Mouse (Mus musculus): Measurements from ENCODE around the gene Fmo5. TPM values are rescaled to one million over a fixed set of nuclear protein-coding genes. Genes with fewer than 3 reads are reported as not detected.

The Fmo5 gene
- total RNA-seq, 2 experiments from 2014 or later = 7.1 to 14.2 TPM

DNA sequence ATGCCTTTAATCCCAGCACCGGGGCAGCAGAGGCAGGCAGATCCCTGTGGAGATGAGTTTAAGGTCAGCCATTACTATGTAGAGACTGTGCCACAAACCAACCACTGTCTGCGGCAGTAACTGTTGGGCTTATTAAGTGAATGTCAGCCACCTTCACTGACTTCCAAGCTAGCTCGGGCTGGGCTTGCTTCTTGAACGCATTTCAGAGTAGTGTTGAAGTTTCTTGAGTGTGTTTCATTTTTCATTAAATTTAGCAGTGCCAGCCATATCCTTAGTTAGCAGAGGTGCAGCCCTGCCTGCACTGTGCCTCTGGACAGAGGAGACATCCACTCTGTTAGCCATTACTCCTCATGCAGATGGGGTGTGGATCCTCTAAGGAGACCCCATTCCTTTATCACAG lies 2.1 kb downstream of the Fmo5 start:
- DNase-seq (ENCODE audit: low spot score in 2 of 2) = no peak

DNA sequence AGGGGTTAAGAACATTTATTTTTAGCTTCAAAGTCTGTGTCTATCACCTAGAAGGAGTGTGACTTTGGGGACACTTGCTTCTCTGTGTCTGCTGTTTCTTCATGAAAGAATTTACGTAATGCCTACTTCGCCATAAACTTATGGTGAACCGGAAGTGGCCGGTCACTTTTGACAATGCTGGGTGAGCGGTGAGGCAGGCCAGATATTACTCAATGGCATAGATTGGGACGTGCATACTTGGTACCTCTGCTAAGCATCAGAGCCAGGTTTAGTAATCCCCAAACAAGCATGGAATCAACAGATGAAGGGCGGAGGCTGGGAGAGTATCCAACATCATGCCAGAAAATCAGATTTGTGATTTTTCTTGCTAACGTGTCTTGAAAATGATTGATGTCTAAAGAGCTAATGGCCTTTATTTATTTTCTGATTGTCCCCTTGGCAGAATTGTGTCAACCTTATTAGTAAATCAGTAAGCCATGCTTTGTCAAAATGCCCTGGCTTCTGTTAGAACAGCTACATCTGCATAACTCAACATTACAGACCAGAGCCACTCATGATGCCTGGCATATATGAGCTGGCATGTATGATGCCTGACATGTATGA lies 2.8 kb downstream of the Fmo5 start:
- DNase-seq (ENCODE audit: low spot score in 2 of 2) = no peak

DNA sequence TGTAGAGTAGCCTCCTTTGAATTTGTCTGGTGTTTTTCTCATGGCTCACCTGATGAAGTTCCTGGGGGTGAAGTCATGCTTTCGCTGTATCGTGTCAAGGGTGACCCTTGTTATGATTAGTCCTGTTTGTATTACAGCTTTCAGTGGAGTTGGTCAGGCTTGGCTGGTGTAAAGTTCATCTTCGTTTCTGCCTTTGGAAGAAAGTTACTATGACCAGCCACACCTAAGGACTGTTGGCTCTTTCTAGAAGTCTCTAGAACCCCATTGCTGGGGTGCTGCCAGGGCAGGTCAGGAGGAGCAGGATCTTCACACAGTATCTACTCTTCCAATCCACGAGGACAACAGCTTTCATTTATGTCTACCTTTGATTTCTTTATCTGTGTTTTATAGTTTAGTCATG lies 4.9 kb downstream of the Fmo5 start:
- no peak for DNase-seq (ENCODE audit: low spot score in 2 of 2)

DNA sequence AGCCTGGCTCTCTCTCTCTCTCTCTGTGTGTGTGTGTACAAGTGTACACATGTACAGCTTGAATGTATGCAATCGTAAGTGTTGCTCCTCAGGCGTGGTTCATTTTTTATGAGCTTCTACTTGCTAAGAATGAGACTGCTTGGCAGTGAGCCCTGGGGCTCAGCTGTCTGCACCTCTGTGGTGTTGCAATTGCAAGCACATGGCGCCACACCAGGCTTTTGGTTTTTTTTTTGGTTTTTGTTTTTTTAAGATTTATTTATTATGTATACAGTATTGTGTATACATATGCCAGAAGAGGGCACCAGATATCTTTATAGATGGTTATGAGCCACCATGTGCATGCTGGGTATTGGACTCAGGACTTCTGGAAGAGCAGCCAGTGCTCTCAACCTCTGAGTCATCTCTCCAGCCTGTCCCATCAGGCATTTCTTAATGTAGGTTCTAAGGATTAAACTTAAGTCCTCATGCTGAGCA lies 5.7 kb downstream of the Fmo5 start:
- no peak for DNase-seq (ENCODE audit: low spot score in 2 of 2)

DNA sequence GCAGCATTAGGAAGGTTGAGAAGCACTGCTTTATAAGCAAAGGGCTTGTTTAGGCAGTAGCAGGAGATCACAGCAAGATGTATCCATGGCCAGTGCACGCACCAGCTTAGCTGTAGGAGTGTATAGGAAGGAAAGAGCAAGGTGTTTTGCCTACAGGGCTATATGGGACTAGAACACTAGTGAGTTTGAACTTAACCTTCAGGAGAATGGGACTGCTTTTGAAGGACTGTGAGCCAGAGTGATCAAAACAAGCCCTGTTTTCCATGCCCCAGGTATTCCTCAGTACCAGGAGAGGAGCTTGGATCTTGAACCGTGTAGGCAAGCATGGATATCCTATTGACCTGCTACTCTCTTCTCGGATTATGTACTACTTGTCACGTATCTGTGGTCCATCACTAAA lies 12.8 kb downstream of the Fmo5 start:
- no peak for DNase-seq (ENCODE audit: low spot score in 2 of 2)

DNA sequence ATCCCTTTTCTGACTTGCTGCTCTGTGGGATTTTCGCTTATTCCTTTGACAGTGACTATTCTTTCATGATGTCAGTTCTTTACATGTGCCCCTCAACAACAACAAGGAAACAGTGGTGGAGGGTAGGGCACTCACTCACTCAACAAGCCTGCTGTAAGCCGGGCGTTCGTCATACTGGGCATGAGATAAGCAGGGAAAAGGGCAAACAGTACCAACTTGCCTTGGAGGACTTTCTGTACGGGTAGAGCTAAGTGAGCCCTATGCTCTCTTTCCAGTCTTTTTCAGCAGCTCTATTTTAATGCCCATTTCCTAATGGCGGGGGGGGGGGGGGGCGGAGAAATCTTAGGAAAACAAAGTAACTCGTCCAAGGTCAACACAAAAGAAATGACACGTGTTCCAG lies 13.4 kb downstream of the Fmo5 start:
- no peak for DNase-seq (ENCODE audit: low spot score in 2 of 2)

DNA sequence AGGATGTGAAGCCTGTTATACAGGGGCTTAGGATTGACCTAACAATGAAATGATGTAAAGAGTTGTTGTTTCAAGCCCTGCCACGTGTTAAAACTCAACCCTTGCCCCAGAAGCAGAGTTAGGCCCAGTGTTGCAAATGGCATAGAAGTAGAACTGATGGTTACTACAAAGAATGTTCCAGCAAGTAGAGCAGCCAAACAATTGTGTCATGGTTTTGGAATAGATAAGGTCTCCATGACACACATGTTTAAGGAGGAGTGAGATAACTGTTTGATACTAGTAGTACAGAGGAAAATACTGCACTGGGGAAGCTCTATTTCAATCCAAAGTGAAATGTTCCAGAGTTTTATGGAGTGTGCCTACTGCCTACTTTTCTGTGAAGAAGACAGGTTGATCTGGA lies 19.9 kb downstream of the Fmo5 start:
- DNase-seq (ENCODE audit: low spot score in 2 of 2) = no peak

DNA sequence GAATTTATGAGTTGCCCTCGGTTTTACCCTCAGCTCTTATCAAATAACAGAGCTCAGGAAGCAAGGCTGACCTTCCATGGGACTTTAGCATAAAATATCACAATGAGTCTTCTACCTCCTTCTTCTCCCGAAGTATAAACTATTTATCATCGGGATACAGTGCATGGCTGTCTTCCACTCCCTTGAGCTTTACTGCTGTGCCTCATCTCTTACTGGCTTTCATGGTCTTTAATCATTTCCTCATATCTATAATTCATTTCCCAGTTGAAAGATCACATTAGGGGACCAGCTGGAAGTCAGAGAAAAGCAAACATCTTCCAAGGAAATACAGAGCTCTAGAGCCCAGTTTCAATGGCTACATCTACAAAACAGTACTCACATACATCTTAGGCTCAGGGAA lies 20.4 kb downstream of the Fmo5 start:
- no peak for DNase-seq (ENCODE audit: low spot score in 2 of 2)

DNA sequence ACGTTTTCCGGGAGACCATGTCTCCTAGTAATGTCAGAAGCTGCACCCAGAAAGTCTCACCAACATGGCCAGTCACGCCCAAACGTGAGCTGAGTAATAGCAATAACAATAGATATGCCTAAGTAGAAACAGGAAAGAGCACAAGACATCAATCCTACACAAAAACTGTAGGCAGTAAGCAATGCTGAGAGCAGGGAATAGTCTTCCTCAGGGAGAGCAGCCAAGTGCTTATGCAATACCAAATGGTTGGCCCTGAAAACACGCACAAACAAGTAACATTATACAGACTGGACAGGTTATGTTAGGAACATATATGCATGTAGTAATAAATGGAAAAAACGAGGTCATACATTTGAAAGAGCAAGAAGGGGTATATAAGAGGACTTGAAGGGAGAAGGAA lies 20.9 kb downstream of the Fmo5 start:
- DNase-seq (ENCODE audit: low spot score in 2 of 2) = no peak

DNA sequence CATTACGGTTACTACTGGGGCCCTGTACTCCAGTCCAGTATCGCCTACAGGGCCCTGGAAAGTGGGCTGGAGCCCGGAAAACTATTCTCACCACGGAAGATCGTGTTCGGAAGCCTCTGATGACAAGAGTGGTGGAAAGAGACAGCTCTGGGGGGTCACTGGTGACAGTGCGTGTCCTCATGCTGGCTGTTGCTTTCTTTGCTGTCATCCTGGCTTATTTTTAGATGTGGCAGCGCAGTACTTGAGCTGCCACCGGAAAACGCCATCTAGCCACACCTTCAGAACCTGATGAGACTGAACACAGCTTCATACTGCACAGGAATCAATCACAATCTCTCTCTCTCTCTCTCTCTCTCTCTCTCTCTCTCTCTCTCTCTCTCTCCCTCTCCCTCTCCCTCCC lies 23.0 kb downstream of the Fmo5 start:
- DNase-seq (ENCODE audit: low spot score in 2 of 2) = no peak

DNA sequence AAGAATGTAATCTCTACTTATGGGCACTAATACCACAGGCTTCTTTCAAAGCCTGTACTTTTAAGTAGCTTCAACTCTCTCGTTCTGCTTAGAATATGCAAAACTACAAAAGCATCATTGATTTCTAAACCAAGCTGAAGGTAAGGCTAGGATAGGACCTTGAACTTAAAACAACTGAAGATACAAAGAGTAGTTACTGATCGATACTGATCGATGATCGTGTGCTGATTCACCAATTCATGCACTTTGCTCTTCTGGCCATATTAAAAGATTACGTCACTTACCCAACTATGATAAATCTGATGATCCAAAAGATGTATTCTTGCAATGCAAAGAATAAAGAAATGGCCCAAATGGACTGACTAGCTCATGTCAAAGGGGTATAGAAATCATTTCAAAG lies 25.2 kb downstream of the Fmo5 start:
- DNase-seq (ENCODE audit: low spot score in 2 of 2) = no peak

DNA sequence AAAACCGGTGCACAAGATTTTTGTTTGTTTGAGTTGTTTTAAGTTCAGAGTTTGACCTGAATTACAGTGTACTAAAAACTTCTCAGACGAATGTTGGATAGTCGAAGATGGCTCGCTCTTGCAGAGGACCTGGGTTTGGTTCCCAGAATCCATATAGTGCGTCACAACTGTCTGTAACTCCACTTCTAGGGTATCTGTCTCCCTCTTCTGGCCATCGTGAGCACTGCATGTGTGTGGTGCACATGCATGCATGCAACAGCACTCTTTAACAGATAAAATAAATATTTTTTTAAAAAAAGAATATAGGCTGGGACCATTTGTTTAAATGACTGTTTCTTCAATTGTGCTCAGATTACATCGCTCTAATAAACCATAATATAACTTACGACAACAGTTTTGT lies 26.3 kb downstream of the Fmo5 start:
- DNase-seq (ENCODE audit: low spot score in 2 of 2) = no peak

DNA sequence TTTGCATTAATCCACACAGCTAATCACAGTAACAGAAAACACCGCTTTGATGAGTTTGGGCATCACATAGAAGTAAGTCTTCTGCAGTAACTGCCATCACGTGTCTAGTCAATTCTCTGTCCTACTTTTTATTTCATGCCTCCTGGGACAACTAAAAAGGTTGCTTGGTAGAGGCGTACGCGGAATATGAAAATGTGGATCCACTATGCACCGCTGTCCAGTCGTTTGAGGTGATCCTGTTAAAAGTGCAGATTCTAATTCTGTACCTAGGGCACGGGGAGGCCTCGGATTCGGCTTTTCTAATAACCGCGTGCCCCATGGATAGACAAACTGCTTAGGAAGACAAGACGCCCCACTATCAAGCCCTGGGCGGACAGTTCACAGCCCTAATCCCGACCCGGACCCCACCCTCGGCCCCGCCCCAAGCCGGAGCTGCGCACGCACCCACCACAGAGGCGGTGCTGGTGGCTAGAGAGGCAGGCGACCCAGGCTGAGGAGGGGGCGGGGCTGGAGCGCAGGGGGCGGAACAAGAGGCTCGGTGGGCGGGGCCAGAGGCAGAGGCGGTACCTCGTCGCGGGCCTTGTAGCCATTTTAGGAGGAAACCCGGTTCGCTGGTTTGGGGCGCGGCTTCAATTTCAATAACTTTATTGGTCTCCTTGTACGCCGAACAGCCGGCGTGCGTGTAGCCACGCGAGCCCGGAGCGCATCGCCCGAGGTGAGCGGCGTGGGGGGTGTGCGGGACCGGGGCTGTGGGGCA lies 29.2 kb downstream of the Fmo5 start, which contains the start of gene Prkab2:
Gene Prkab2 (plus strand): TSS at position 539 of the 757 bp plus-strand sequence.
- peak; percentile 98 to 100 for DNase-seq (ENCODE audit: low spot score in 2 of 2)

DNA sequence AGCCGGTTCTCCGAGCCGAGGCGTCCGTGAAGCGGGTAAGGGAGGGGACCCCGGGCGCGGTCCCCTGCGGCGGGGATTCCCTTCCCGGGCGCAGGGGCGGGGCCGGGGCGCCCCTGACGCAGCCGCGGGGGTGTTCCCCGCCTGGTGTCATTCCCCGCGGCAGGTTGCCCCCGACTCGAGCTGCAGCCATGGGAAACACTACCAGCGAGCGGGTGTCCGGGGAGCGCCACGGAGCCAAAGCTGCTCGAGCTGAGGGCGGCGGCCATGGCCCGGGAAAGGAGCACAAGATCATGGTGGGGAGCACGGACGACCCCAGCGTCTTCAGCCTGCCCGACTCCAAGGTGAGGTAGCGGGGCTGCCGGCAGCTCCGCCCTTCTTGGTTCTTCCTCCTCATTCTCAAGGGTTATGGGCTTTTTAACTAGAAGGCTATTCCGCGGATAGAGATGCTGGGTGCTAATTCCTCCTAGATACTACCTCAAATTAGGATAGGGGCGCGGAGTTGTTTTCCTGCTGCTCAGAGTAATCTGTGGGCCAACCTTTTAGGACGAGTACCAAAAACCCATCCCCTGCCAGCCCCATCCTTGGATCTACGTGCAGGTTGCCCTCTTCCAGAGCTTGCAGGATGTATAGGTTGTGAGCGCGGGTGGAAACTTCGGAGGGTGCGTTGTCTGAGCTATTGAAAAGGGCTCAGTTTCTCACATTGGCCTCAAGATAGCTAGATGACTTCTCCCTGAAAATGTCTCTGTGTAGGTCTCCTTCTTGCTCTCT lies 30.0 kb downstream of the Fmo5 start:
- DNase-seq (ENCODE audit: low spot score in 2 of 2) = no peak

DNA sequence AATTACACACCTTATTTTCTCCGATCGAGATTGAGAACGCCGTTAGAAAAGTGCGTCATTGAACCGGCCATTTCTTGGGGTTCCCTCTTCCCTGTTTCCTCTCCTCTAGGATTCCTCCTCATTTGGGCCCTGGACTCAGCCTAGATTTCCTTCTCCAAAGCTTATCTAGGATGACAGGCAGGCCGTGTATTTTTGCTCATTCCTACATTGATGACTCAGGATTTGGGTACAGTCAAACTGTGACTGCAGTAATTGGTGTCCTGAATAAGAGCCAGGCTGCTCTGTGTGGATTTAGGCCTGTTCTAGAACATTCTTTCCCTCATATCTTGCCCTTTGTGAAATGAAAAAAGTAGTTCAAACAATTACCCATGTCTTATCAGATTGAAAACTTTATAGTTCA lies 31.1 kb downstream of the Fmo5 start:
- DNase-seq (ENCODE audit: low spot score in 2 of 2) = no peak

DNA sequence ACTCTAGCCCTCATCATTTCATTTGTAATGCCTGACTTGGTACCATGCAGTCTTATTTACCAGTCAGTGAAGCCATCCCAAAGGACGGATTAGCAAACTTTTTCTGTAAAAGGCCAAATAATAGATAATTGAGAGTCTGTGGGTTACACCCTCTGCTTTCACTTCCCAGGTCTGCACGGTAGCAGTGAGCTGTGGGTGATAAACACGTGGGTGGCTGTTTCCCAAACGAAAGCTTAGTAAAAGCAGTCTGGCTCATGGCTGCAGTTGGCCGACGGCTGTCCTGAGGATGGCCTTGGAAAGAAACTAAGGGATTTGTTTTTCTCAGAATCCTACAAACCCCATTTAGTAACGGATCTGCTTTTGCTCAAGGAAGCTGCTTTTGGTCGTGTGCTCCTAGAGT lies 32.6 kb downstream of the Fmo5 start:
- no peak for DNase-seq (ENCODE audit: low spot score in 2 of 2)

DNA sequence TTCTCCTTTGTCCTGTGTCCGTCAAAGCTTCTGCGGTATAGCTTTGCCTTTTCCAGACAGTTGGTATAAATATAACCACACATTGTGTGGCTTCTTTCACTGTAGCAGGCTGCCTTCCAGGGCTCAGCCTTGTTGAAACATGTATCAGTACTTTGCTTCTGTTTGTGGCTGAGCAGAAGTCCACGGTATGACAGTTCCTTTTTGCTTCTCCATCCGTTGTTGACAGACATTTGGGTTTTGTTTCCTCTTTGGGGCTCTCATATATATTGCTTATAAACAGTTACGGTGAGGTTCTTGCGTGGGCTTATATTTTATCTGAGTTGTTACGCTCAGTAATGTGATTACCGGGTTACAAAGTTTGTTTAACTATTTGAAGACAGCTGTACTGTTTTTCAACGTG lies 36.9 kb downstream of the Fmo5 start:
- no peak for DNase-seq (ENCODE audit: low spot score in 2 of 2)

DNA sequence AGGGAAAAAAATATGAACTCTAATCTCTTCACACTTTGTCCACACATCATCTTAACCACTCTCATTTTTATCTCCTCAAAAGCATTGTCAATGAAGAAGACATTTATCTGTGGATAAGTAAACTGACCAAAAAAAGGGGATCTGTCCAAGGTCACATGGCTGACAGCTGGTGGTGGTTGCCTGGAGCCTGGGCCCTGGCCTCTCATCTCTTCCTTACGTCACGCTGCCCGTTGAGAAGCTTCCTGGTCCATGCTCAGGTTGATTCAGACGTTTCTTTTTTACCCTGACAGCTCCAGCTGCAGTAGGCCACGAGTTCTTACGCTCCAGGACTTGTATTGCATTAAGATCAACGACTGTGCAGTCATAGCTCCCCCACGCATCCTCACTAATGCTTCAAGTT lies 37.5 kb downstream of the Fmo5 start:
- no peak for DNase-seq (ENCODE audit: low spot score in 2 of 2)

DNA sequence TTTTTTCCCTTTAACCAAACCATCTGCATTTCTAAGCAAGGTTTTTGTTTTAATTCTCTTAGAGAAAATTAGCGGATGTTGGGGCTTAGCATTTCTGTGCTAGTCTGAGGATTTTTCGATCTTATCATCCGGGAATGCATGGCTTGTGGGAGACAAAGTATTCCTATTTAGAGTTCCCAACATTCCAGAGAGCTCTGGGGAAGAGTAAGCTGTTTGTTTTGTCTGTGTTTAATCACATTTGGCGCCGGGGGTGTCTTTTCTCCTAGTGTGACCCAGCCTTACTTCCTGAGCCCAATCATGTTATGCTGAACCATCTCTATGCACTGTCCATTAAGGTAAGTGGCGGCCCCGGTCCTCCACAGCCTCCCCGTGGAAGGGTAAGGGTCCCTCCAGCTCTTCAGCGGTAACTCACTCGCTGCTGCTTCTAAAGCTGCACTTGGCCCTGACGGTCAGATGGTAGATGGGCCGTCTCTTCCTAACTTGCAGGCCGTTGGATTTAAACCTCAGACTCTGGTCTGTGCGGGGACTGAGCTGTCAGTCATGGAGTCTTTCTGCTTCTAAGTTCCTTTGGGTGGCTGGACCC lies 38.6 kb downstream of the Fmo5 start:
- DNase-seq (ENCODE audit: low spot score in 2 of 2) = no peak

DNA sequence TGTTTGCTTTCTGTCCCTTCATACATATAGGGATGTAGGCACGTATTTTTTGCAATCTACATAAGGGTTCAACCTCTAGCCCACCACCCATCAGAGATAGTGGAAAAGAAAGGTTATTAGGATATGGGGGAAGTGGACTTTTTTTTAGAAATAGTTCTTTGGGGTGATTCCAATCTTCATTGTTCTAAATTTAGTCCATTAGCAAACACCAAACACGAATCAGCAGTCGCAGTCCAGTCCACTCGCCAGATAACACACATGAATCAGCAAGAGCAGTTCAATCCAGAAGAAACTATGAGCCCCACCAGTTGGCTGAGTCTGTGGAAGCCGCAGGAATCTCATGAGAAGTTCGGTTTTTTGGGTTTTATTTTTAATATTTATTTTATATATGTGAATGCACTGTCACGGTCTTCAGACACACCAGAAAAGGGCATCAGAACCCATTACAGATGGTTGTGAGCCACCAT lies 46.1 kb downstream of the Fmo5 start, which contains the start of gene Gm17651:
Gene Gm17651 (minus strand): TSS at position 51 of the 467 bp plus-strand sequence.
- no peak for DNase-seq (ENCODE audit: low spot score in 2 of 2)

DNA sequence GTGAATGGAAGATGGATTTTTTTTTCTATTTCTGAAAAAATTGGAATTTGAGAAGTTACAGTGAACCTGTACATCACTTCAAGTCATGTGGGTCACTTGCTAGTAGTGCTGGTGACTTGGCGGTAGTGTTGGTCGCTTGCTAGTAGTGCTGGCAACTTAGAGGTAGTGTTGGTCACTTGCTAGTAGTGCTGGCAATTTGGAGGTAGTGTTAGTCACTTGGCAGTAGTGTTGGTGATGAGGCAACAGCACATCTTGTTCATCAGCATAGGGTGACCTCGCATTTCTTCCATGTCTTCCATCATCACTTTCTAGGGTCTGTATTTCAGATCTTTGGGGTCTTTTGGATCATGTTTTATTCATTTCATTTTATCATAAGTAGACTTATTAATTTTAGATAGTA lies 47.5 kb downstream of the Fmo5 start:
- no peak for DNase-seq (ENCODE audit: low spot score in 2 of 2)

DNA sequence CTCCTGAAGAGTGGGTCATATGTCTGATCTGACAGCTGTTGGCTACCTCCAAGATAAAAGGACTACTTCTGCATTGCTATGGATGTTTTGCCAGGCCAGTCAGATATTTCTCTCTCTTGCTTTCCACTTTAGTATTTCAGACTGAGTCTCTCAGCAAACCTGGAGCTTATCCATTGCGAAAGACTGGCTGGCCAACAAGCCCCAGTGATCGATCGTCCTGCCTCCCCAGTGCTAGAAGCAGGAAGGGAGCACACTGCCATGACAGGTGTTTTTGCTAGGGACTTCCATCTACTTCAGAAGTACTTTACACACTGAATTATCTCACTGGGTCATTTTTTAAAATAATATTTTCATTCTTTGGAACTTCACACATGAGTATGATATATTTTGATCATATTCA lies 49.8 kb downstream of the Fmo5 start:
- DNase-seq (ENCODE audit: low spot score in 2 of 2) = no peak

Data from adrenal gland, postnatal 4 days (tissue).